Mouse (Mus musculus) cerebellum, adult (tissue): Measurements from ENCODE around the gene Lrrc1.

ENCODE experiments used
- ATAC-seq: cut with Nextera tagmentation; 2 replicates; pipeline ENCODE4 v1.9.2; 2017; ENCODE audit warnings: mild to moderate bottlenecking, moderate library complexity, mixed read lengths; ENCODE audit not compliant: insufficient number of reproducible peaks, low FRiP score, low TSS enrichment

Lrrc1 gene

GRCm38 (mm10) chr9:77545068-77545421 lies 375 bp upstream of the Lrrc1 start:
- peak; percentile 13; the same call in 1 of the 2 replicates for ATAC-seq

GRCm38 (mm10) chr9:77543351-77544321 lies 1.0 kb downstream of the Lrrc1 start:
- peak; percentile 21; the same call in 1 of the 2 replicates for ATAC-seq

DNA sequence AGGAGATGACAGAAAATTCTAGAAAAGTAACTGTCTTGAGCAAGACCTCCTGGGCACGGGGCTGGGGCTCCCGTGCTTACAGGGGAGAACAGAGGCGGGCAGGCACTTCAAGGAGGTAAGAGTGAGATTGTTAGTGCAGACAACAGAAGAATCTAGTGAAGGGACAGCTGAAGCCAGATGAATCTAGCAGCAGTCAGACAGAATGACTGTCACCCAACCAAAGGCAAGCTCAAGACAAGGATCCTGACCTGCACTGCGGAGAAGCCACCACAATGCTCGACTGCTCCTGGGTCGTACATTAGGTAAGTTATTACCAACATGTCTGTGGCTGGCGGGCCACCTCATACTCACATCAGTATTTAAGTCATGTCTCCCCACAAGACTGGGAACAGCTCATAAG lies 3.1 kb downstream of the Lrrc1 start:
- no peak for ATAC-seq

- no peak for ATAC-seq
These were observed 5.4 kb downstream of the Lrrc1 start for GRCm38 (mm10) chr9:77539232-77539631.

GRCm38 (mm10) chr9:77537357-77537756 lies 7.3 kb downstream of the Lrrc1 start:
- no peak for ATAC-seq

GRCm38 (mm10) chr9:77536832-77537231 lies 7.8 kb downstream of the Lrrc1 start:
- ATAC-seq, result no peak

- no peak for ATAC-seq
These were observed 8.4 kb downstream of the Lrrc1 start for GRCm38 (mm10) chr9:77536286-77536685.

- ATAC-seq, result 0 out of 2 replicates have a peak, but pooled peaks have one; percentile 40
These were observed 9.5 kb downstream of the Lrrc1 start for GRCm38 (mm10) chr9:77535021-77535744.

DNA sequence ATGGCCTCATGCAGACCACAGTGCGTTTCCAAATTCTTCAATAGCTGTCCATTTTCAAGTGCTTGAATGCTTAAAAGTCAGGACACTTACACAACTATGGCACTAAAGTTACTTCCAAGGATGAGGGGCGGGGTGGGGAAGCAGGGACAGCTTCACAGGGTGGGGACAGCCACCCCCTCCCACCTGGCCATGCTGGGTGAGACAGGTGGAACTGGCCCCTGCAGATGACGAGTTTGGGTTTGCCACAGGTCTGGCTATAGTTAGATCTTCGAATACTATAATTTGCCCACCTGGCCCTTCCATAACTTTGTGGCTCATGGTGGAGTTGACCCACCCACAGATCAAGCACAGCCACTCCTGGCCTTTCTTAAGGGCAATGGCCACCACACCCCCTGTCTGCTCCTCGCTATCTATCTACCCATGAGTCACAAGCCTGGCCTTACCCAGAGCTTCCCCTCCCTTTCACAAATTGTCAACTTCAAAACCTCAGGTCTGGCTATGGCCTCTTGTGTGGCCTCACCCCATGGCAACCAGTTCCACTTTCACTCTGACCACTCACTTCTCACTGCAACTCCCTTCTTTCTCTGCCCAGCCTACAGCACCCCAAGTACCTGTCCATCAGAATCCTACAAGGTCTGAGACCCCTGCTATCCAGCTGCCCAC lies 16.2 kb downstream of the Lrrc1 start:
- no peak for ATAC-seq

DNA sequence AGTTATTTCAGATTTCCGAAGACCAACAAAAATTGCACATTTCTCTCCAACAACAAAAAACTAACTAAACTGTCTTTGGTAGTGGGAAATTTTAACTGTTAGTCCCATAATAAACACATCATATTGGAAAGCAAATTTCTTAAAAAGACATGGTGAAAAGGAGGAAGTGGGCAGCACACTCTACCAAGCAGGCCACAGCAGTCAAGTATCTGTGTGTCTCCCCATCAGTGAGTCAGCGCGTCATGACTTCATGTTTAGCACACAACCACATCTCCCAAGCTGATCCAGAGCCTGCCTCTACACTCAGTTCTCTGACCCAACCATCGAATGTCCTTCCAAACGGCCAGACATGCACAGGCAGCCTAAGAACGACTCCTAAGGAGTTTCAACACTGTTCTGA lies 17.5 kb downstream of the Lrrc1 start:
- no peak for ATAC-seq

DNA sequence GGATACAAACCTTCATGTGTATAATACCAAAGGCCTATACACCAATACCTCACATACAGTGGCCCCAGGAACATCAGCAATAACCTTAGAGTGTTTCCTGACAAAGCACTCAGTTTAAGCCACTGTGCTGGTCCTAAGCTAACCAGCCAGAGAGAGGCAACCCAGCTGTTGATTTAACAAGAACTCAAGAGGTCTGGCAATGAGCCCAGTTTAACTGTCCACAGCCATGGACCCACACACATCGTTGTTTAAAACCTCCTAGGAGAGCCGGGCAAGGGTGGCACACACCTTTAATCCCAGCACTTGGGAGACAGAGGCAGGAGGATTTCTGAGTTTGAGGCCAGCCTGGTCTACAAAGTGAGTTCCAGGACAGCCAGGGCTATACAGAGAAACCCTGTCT lies 18.0 kb downstream of the Lrrc1 start:
- ATAC-seq, result no peak

GRCm38 (mm10) chr9:77525595-77526295 lies 18.9 kb downstream of the Lrrc1 start:
- no peak for ATAC-seq

GRCm38 (mm10) chr9:77523793-77524192 lies 20.9 kb downstream of the Lrrc1 start:
- ATAC-seq, result no peak

GRCm38 (mm10) chr9:77522476-77522875 lies 22.2 kb downstream of the Lrrc1 start:
- ATAC-seq, result no peak

DNA sequence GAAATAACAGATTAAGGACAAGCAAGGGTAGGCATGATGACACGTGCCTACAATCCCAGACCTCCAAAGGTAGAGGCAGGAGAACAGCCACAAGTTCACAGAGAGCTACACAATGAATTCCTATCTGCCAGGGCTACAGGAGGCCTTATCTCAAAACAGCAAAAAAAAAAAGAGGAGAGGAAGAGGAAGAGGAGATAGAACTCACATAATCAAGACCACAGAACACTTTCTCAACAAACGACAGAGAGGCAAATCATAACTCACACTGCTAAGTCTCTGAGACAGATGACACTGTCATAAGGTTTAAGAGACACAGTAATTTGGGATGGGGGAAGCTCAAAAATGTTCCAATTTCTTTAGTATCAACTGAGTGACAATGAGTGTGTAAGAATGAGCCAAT lies 25.5 kb downstream of the Lrrc1 start:
- ATAC-seq, result no peak

- ATAC-seq, result no peak
These were observed 27.8 kb downstream of the Lrrc1 start for GRCm38 (mm10) chr9:77516782-77517364.

- no peak for ATAC-seq
These were observed 30.8 kb downstream of the Lrrc1 start for GRCm38 (mm10) chr9:77513892-77514291.

GRCm38 (mm10) chr9:77512220-77512619 lies 32.5 kb downstream of the Lrrc1 start:
- no peak for ATAC-seq

DNA sequence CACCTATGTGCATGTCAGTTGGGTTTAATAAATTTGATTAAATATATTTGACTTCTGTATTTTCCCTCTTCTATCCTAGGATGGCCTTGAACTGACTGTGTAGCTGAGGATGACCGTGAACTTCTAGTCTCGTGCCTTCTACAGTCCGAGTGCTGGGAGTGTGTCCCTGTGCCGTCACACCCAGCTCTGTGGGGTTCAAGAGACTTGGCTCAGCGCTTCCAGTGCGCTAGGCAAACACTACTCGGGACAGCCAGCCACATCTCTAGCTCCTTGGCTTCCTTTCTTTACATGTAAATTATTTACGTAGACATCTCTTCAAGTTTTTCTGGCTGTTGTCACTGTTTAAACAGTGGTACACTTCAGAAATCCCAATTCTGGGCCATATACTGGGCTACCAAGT lies 34.1 kb downstream of the Lrrc1 start:
- no peak for ATAC-seq
